Mouse (Mus musculus) liver, embryonic 16.5 days (tissue): ENCODE data around the gene Sdr9c7. TPM values are rescaled to one million over a fixed set of nuclear protein-coding genes. Genes with fewer than 3 reads are reported as not detected.
A peak's percentile ranks its signal among the peaks of the same experiment; 100 is the strongest.
"Not testable (repeated sequence)": the region's sequence is repeated elsewhere in the genome, so short reads cannot be mapped to it uniquely, and the experiment has no call there.

Experiments used
- ATAC-seq: fragments of 200-750 bp; cut with Nextera tagmentation; 2 replicates; pipeline ENCODE4 v1.8.0; 2017; ENCODE audit warnings: low read depth, mild to moderate bottlenecking, moderate number of reproducible peaks, moderate library complexity
- H3K27ac ChIP-seq: fragments of 300-500 bp; sonication (generic); 2 replicates; pipeline ENCODE4 v1.5.1; 2014; ENCODE audit warnings: mild to moderate bottlenecking, low read length
- H3K27me3 ChIP-seq: fragments of 300-500 bp; sonication (generic); 2 replicates; pipeline ENCODE4 v1.6.1; 2014; ENCODE audit warnings: low read depth, low read length, mixed read lengths; ENCODE audit not compliant: control insufficient read depth, insufficient read depth
- H3K36me3 ChIP-seq: fragments of 300-500 bp; sonication (generic); 2 replicates; pipeline ENCODE4 v1.6.1; 2014; ENCODE audit warnings: mild to moderate bottlenecking; ENCODE audit not compliant: control insufficient read depth, insufficient read depth
- H3K4me1 ChIP-seq: fragments of 300-500 bp; sonication (generic); 2 replicates; pipeline ENCODE4 v1.6.1; 2014; ENCODE audit warnings: low read depth, low read length, mixed read lengths; ENCODE audit not compliant: control insufficient read depth
- H3K4me2 ChIP-seq: fragments of 300-500 bp; sonication (generic); 2 replicates; pipeline ENCODE4 v1.6.1; 2014; ENCODE audit warnings: low read depth, low read length, mixed read lengths
- H3K4me3 ChIP-seq: fragments of 300-500 bp; sonication (generic); 2 replicates; pipeline ENCODE4 v1.5.1; 2014; ENCODE audit warnings: low read depth, mild to moderate bottlenecking, low read length
- H3K9ac ChIP-seq: fragments of 300-500 bp; sonication (generic); 2 replicates; pipeline ENCODE4 v1.6.1; 2014; ENCODE audit warnings: low read depth, low read length
- H3K9me3 ChIP-seq: fragments of 300-500 bp; sonication (generic); replicated peaks from 2 replicates; pipeline ENCODE4 v1.6.1; 2016; ENCODE audit warnings: low read length; ENCODE audit not compliant: control insufficient read depth
- WGBS: fragments of 180-500 bp; shearing (Covaris S2); extraction: QIAGEN DNeasy Blood & Tissue Kit; methylation state at CpG from one replicate; pipeline ENCODE4 v1.1.7; 2014; ENCODE audit not compliant: insufficient replicate concordance; 5-methylcytosine and 5-hydroxymethylcytosine counted together
- polyA plus RNA-seq: library from polyadenylated mRNA; unstranded; fragments of >200 nt; fragmentation: Nextera tagmentation; extraction: Ambion mirVana; gene quantifications from 2 replicates; pipeline ENCODE4 v1.2.1, GENCODE M21; 2015

The Sdr9c7 gene
- polyA plus RNA-seq, 1 experiment from 2014 or later = not detected

GRCm38 (mm10) chr10:127881041-127881440 is 17.3 kb upstream of the Sdr9c7 start:
- H3K9ac ChIP-seq = no peak overlapping the region
- peaks cover 12% of the 10 kb centered on the region for H3K4me1 ChIP-seq
- H3K9me3 ChIP-seq = no peaks in the 10 kb centered on the region
- H3K4me2 ChIP-seq = no peak overlapping the region
- H3K4me3 ChIP-seq = no peak overlapping the region
- 70% methylated on average over 4 of the region's 4 CpGs for WGBS
- no peak for ATAC-seq
- H3K27me3 ChIP-seq = no peaks in the 10 kb centered on the region
- H3K36me3 ChIP-seq = no peaks in the 10 kb centered on the region
- H3K27ac ChIP-seq = no peak overlapping the region

- ATAC-seq = peak; percentile 32; the same call in 1 of the 2 replicates
- H3K9ac ChIP-seq = no peak overlapping the region
- H3K27ac ChIP-seq = no peak overlapping the region
- no peaks in the 10 kb centered on the region; the same call in 1 of the 2 replicates for H3K4me1 ChIP-seq
- H3K4me3 ChIP-seq = no peak overlapping the region
- no peaks in the 10 kb centered on the region for H3K27me3 ChIP-seq
- 55% methylated on average over 1 of the region's 1 CpGs for WGBS
- no peak overlapping the region for H3K4me2 ChIP-seq
- no peaks in the 10 kb centered on the region for H3K36me3 ChIP-seq
- H3K9me3 ChIP-seq = no peaks in the 10 kb centered on the region
These were observed 11.8 kb upstream of the Sdr9c7 start for GRCm38 (mm10) chr10:127886551-127886950.

- no peaks in the 10 kb centered on the region; the same call in 1 of the 2 replicates for H3K4me1 ChIP-seq
- ATAC-seq = no peak
- whole genome bisulfite sequencing = 56% methylated on average over 4 of the region's 4 CpGs
- no peaks in the 10 kb centered on the region for H3K36me3 ChIP-seq
- H3K4me3 ChIP-seq = no peak overlapping the region
- no peak overlapping the region for H3K4me2 ChIP-seq
- no peaks in the 10 kb centered on the region for H3K9me3 ChIP-seq
- no peak overlapping the region for H3K27ac ChIP-seq
- no peaks in the 10 kb centered on the region for H3K27me3 ChIP-seq
- H3K9ac ChIP-seq = no peak overlapping the region
These were observed 11.3 kb upstream of the Sdr9c7 start for GRCm38 (mm10) chr10:127886971-127887370.

GRCm38 (mm10) chr10:127888605-127889004 is 9.7 kb upstream of the Sdr9c7 start, which contains the start of gene Rdh7:
Gene Rdh7 (minus strand): TSS chr10:127888817.
- Histone ChIP-seq H3K4me3 (no peak within 1 kb of the TSS), H3K4me1 (no peaks in the 10 kb centered on the region; the same call in 1 of the 2 replicates), H3K9ac (no peak within 1 kb of the TSS), H3K27ac (peak within 1 kb of the TSS; percentile 40; the same call in 1 of the 2 replicates), H3K27me3 (no peaks in the 10 kb centered on the region), H3K4me2 (no peak within 1 kb of the TSS), H3K36me3 (no peaks in the 10 kb centered on the region), H3K9me3 (no peaks in the 10 kb centered on the region)
- peak; percentile 76 for ATAC-seq

GRCm38 (mm10) chr10:127891481-127891880 is 6.8 kb upstream of the Sdr9c7 start:
- H3K9me3 ChIP-seq = no peaks in the 10 kb centered on the region
- H3K4me3 ChIP-seq = no peak overlapping the region
- H3K27me3 ChIP-seq = no peaks in the 10 kb centered on the region
- WGBS = 48% methylated on average over 1 of the region's 1 CpGs
- H3K9ac ChIP-seq = no peak overlapping the region
- no peak for ATAC-seq
- H3K4me1 ChIP-seq = no peaks in the 10 kb centered on the region; the same call in 1 of the 2 replicates
- no peak overlapping the region for H3K4me2 ChIP-seq
- H3K36me3 ChIP-seq = no peaks in the 10 kb centered on the region
- no peak overlapping the region for H3K27ac ChIP-seq

- not testable (repeated sequence) for H3K4me2 ChIP-seq, H3K4me1 ChIP-seq, H3K4me3 ChIP-seq, H3K9ac ChIP-seq, H3K36me3 ChIP-seq, H3K9me3 ChIP-seq, H3K27me3 ChIP-seq
- peak; percentile 88 for ATAC-seq
- H3K27ac ChIP-seq = peak overlapping the region; percentile 20; the same call in 1 of the 2 replicates
- WGBS = 31% methylated on average over 5 of the region's 5 CpGs
These were observed 4.9 kb upstream of the Sdr9c7 start for GRCm38 (mm10) chr10:127893163-127894022.

GRCm38 (mm10) chr10:127896705-127897104 is 1.6 kb upstream of the Sdr9c7 start:
- no peak overlapping the region for H3K9ac ChIP-seq
- WGBS = 40% methylated on average over 5 of the region's 5 CpGs
- H3K4me3 ChIP-seq = no peak overlapping the region
- H3K27ac ChIP-seq = no peak overlapping the region
- ATAC-seq = no peak
- no peaks in the 10 kb centered on the region for H3K4me1 ChIP-seq
- H3K27me3 ChIP-seq = no peaks in the 10 kb centered on the region
- H3K4me2 ChIP-seq = no peak overlapping the region
- no peaks in the 10 kb centered on the region for H3K36me3 ChIP-seq
- H3K9me3 ChIP-seq = no peaks in the 10 kb centered on the region

- Histone ChIP-seq H3K4me2 (no peak overlapping the region), H3K36me3 (no peaks in the 10 kb centered on the region), H3K27me3 (no peaks in the 10 kb centered on the region), H3K4me3 (no peak overlapping the region), H3K27ac (no peak overlapping the region), H3K4me1 (no peaks in the 10 kb centered on the region), H3K9me3 (no peaks in the 10 kb centered on the region), H3K9ac (no peak overlapping the region)
- 46% methylated on average over 3 of the region's 3 CpGs for WGBS
- ATAC-seq = no peak
These were observed 812 bp upstream of the Sdr9c7 start for GRCm38 (mm10) chr10:127897506-127897905.

- H3K4me1 ChIP-seq = no peaks in the 10 kb centered on the region
- no peaks in the 10 kb centered on the region for H3K9me3 ChIP-seq
- H3K4me2 ChIP-seq = no peak overlapping the region
- H3K36me3 ChIP-seq = no peaks in the 10 kb centered on the region
- no peak for ATAC-seq
- 43% methylated on average over 5 of the region's 5 CpGs for WGBS
- no peak overlapping the region for H3K27ac ChIP-seq
- H3K4me3 ChIP-seq = no peak overlapping the region
- no peak overlapping the region for H3K9ac ChIP-seq
- no peaks in the 10 kb centered on the region for H3K27me3 ChIP-seq
These were observed 1.5 kb downstream of the Sdr9c7 start for GRCm38 (mm10) chr10:127899783-127900182.
